Mouse (Mus musculus) brain, embryonic 14.5 days (tissue): ENCODE measurements around the gene Tbx3. TPM values are rescaled to one million over a fixed set of nuclear protein-coding genes. Genes with fewer than 3 reads are reported as not detected.

ENCODE experiments used
- DNase-seq: peaks from one replicate; pipeline ENCODE4 v3.0.0-alpha.2; 2011; ENCODE audit warnings: low read depth
- CTCF ChIP-seq: fragments of 200-500 bp; IDR thresholded peaks from 2 replicates; pipeline ENCODE4 v1.5.1; 2012; ENCODE audit warnings: inconsistent platforms, mild to moderate bottlenecking, moderate library complexity, borderline replicate concordance; ENCODE audit not compliant: insufficient read depth, insufficient read length; ENCODE audit errors: extremely low read depth
- POLR2A ChIP-seq: fragments of 200-500 bp; IDR thresholded peaks from 2 replicates; pipeline ENCODE4 v1.6.1; 2012; ENCODE audit warnings: mild to moderate bottlenecking, inconsistent platforms, borderline replicate concordance; ENCODE audit not compliant: poor library complexity, insufficient read depth, insufficient read length, severe bottlenecking; ENCODE audit errors: extremely low read depth
- polyA plus RNA-seq: library from polyadenylated mRNA; depleted of rRNA; stranded (reverse); fragments of >200 nt; gene quantifications from 2 replicates; pipeline ENCODE4 v1.2.3, GENCODE M21; 2012

Gene Tbx3
- polyA plus RNA-seq, 1 experiment: 3.0 TPM

DNA sequence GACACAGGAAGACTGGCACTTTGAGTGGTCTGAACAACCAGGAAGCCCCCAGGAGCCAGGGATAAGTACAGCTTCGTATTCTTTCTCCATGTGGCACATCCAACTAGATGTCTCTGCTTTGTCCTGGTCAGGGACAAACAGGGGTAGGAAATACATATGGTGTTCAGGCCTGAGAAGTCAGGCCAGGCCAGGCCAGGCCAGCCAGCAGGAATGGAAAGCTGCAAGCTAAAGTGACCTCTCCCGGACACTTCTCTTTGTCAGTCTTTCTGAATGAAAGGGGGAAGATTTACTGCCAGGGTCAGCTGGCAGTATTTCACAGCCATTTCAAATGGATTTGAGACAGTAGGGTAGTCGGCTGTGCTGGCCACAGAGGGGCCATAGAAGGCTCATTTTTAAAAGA lies 28.8 kb upstream of the Tbx3 start:
- no peak for TF ChIP-seq POLR2A
- no peak for TF ChIP-seq CTCF
- no peak for DNase-seq

DNA sequence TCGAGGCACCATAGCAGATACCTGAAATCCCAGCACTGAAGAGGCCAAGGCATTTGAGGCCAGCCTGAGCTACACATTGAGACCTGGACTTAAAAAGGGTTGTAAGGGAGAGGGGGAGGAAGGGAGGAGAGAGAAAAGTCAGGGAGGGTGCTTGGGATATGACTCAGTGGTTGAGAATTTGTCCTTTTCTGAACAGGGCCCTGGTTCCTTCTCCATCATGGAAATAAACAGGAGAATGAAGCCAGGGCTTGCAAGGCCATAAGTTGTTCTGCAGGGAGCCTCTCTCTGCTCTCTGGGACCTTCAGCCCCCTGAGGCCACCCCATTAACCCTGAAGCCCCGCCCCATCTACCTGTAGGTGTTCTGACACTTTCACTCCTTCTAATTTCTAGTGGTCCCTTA lies 23.5 kb upstream of the Tbx3 start:
- no peak for DNase-seq
- TF ChIP-seq CTCF (no peak), POLR2A (no peak)

DNA sequence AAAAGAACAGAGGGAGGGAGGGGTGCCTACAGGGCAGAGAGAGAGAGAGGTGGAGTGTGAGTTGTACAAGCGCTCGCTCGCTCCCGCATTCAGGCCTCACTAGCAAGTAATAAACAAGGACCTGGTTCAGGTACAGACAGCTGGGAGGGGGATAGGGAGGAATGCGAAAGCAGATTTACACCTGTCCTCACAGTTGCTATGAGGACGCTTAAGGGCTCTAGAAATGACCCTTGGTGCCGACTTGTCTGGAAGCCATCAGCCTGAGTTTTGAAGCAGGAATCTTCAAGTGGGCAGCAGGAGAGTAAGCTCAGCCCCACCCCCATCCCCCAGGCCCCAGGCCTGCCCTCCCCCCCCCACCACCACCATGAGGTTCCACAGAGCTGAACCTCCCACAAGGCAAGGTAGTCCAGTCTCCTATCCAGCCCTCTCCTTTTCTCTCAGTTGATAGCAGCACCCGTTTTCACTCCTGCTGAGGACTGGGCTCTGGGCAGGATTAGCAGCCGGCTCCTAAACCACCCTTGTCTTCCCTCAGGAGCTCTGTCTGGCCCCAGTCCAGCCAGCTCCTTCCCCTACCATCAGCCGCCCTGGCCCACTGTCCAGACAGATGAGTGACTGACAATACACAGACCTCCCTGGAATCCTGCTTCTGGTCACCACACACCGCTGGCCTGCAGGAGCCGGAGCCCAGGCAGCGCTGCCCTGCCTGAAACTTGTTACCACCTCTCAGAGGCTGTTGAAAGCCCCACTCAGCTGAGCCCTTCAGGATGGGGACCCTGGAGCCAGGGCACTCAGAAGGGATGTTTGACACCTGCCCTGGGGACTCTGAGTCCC lies 19.1 kb upstream of the Tbx3 start:
- DNase-seq: no peak
- TF ChIP-seq POLR2A: no peak
- no peak for TF ChIP-seq CTCF

DNA sequence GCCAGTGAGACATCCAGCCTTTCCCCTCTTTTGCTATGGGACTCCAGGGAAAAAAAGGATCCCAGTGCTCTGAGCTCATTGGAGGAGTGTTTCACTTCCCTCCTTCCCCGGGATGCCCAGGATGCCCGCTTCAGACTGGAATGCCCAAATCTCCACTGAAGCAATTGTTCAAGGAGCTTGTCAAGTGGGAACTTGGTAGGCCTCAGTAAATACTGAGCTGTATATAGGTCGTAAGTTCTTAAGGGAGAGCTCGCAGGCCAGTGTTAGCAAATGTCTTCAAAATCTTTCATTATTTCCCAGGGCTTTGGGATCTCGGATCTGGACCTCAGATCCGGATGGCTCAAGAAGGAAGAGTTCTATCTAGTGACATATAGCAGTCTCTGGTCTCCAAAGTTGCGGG lies 14.1 kb upstream of the Tbx3 start:
- no peak for TF ChIP-seq CTCF
- no peak for TF ChIP-seq POLR2A
- DNase-seq: no peak

DNA sequence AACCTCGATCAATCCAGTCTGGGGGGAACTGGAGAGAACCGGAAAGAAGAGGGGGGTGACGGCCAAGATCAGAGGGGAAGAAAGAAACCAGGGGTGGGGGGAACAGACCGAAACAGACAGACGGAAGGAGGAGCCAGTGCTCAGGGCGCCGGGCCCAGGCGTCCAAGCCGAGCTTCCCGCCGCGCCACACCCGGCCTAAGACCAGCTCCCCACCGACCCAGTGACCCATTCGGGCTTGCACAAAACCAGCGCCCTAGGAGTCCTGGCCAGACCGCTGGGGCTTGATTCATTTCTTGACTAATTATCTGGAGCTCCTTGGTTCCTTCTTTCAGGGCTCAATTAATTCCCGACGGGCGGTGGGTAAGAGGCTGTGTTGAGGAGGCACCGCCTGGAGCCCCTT lies 13.6 kb upstream of the Tbx3 start:
- no peak for TF ChIP-seq CTCF
- TF ChIP-seq POLR2A: no peak
- DNase-seq: no peak

DNA sequence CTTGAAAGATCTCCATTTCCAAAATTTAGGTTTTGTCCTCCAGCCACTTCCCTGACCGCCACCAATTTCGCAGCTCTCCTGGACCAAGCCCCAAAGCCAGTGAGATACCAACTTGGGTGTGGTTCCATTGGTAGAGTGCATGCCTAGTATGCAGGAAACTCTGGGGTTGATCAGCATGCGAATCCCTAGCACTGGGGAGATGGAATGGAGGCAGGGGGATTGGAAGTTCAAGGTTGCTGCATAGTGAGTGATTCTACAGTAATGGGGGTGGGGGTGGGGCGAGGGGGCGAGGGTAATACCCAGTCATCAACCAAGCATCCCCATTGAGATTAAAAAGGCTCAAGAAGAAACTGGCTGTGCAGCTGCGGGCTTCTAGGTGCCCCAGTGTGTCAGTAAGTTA lies 13.1 kb upstream of the Tbx3 start:
- DNase-seq: no peak
- TF ChIP-seq CTCF: no peak
- TF ChIP-seq POLR2A: no peak

DNA sequence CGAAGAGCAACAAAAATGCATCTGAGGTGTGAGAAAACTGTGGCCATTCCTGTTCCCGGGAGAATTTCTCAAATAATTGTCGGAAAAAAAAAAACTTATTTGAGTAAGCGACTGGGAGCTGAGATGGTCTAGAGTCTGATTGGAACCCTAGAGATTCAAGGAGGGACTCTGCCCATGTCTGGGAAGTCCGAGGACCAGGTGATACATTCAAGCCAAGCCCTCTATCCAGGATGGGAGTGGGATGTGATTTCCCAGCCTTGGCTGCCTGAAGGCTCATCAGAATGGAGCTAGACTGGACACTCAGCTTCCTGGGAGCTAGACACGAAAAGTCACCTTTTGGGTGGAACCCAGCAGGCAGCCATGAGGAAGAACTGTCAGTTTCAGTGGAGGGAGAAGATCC lies 12.7 kb upstream of the Tbx3 start:
- TF ChIP-seq CTCF (no peak), POLR2A (no peak)
- no peak for DNase-seq

DNA sequence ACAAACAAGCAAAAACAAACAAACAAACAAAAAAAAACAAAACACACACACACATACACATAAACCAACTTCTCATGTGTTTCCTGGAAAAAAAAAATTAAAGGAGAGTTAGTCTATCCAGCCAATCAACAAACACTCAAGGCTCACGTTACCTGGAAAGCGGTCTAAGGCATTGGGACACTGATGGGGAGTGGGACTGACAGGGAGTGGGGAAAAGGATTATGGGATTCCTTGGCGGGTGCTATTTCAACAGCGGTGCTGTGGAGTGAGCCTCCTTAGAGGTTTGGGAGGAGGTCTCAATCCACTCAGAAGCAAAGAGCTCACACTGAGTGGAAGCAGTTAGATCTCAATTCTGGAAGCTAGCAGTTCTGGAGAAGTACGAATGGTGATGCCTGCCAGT lies 12.1 kb upstream of the Tbx3 start:
- TF ChIP-seq POLR2A: no peak
- no peak for DNase-seq

DNA sequence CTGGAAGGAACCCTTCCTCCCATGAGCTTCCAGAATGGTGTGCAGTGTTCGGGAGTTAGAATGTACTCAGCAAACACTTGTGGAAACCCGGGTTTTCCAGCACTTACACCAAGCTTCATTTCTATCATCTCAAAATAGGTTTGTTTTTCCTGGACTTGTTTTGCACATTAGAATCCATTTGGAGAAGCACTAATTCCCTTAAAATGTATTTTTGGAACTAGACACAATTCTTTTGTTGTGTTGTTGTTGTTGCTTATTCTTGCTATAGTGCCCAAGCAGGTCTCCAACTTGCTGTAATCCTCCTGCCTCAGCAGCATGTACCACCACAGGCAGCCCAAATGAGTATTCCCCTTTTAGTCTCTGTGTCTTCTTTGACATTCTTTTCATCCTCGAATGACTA lies 11.4 kb upstream of the Tbx3 start:
- no peak for TF ChIP-seq CTCF
- no peak for TF ChIP-seq POLR2A
- DNase-seq: no peak

DNA sequence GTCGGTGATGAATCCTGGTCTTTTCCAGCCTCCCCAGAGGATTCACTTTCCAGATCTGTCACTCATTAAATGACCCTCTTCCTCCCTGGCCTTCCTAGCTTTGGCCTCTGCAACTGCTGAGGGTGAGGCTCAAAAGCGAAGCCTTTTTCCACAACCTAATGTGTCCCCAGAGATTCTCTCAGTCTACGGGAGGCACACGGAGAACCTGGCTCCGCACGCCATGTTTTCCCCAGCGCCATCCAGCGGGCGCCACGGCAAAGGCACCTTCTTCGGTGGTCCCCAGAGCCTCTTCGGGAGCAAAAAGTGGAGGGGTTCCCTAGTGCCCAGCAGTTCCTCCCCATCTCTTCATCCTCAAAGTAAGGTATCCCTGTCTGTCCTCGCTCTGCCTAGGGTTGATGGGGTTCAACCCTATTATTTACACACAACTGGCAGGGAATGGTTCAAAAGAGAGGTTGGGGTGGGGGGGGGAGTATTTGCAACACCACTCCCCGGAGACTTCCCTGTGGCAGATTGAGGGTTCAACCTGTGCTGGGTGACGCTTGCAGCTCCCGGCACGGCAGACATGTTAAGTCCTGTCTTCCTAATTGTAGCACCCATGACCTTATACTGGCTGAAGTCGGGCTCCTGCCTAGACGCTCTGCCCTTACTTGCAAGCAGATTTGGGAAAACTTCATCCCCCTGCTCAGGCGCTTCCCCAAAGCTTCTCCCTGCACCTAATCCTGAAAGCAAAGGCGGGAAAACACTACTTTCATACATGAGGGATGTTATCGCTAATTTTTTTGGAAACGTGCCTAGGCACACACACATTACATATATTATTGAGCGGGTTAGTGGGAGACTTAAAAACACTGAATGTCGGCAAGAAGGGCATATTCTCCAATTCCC lies 9.7 kb upstream of the Tbx3 start:
- TF ChIP-seq POLR2A (no peak), CTCF (0 out of 2 replicates have a peak, but pooled peaks have one; percentile 5)
- DNase-seq: no peak

DNA sequence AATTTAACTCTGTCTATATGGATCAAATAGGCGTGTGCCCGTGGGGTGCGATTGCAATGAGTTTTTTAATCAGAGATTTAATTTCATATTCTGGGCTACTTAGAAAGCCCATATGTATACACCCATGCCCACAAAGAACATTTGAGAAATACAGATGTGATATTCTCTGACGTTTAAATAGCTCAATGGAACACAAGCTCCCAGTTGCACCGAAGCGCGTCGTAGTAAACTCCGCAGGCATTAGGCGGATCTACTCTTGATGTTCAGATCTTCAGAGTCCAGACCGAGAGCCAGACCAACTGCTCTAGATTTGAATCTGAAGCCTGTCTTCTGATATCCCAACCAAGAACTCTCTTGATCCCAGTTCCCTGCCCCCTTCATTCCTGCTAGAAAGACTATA lies 9.0 kb upstream of the Tbx3 start:
- TF ChIP-seq CTCF (no peak), POLR2A (no peak)
- peak; percentile 28 for DNase-seq

DNA sequence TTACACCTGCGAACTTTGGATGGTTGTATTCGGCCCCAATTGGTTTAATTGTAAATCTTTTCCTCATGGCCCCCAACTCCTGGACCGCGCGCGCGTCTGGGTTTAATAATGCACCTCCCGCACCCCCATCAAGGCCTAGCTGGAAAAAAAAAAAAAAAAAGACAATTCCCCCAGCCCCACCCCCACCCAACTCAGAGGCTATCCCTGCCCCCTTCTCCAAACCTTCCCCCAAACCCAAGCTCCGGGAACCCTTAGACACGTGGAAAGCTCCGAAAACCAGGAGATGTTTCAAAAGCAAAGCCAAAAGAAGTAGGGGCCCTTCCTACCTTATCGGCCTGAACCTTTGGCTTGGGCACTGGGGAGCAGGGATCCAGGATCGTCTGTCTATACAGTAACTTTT lies 8.1 kb upstream of the Tbx3 start:
- no peak for DNase-seq
- TF ChIP-seq POLR2A: no peak
- no peak for TF ChIP-seq CTCF

DNA sequence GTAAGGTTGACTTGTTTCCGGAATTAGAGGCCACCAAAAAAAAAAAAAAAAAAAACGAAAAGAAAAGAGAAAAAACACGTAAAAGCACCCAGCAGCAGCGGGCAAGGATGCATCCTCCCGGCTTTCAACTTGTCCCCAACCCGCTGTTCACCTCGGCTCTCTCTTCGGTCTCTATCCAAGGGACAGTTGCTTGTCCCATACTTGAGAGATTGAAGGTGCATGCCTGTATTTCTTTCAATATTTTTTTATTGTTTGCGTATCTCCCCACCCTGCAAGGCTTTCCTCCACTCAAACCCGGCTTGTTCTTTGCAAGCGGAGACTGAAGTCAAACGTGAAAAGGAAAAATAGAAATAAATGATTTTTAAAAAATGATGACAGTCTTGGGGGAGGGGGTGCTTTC lies 7.7 kb upstream of the Tbx3 start:
- TF ChIP-seq CTCF (no peak), POLR2A (no peak)

More for the DNA sequence above, 7.7 kb upstream of the Tbx3 start:
- DNase-seq: peak; percentile 45
